Mouse (Mus musculus) liver, postnatal 0 days (tissue): ENCODE measurements around the gene Kdm5a. TPM values are rescaled to one million over a fixed set of nuclear protein-coding genes. Genes with fewer than 3 reads are reported as not detected.
A peak's percentile ranks its signal among the peaks of the same experiment; 100 is the strongest.

ENCODE experiments used
- ATAC-seq: fragments of 200-750 bp; cut with Nextera tagmentation; 2 replicates; pipeline ENCODE4 v1.8.0; 2017; ENCODE audit warnings: mild to moderate bottlenecking, moderate library complexity
- DNase-seq: peaks from one replicate; pipeline ENCODE4 v3.0.0-alpha.2; 2016
- H3K27ac ChIP-seq: fragments of 300-500 bp; sonication (generic); 2 replicates; pipeline ENCODE4 v1.5.1; 2014; ENCODE audit warnings: antibody characterized with exemption, moderate library complexity, mild to moderate bottlenecking, low read depth
- H3K27me3 ChIP-seq: fragments of 300-500 bp; sonication (generic); 2 replicates; pipeline ENCODE4 v1.6.1; 2014; ENCODE audit warnings: low read length, control low read depth, mixed read lengths; ENCODE audit not compliant: insufficient read depth
- H3K36me3 ChIP-seq: fragments of 300-500 bp; sonication (generic); replicated peaks from 2 replicates; pipeline ENCODE4 v1.6.1; 2014; ENCODE audit warnings: mild to moderate bottlenecking, control low read depth, low read length, moderate library complexity, mixed read lengths; ENCODE audit not compliant: insufficient read depth
- H3K4me1 ChIP-seq: fragments of 300-500 bp; sonication (generic); 2 replicates; pipeline ENCODE4 v1.6.1; 2014; ENCODE audit warnings: antibody characterized with exemption, mild to moderate bottlenecking, control low read depth; ENCODE audit not compliant: insufficient read depth
- H3K4me2 ChIP-seq: fragments of 300-500 bp; sonication (generic); 2 replicates; pipeline ENCODE4 v1.6.1; 2014; ENCODE audit warnings: low read depth, mild to moderate bottlenecking, low read length, moderate library complexity, mixed read lengths
- H3K4me3 ChIP-seq: fragments of 300-500 bp; sonication (generic); 2 replicates; pipeline ENCODE4 v1.5.1; 2014; ENCODE audit warnings: low read depth, low read length
- H3K9ac ChIP-seq: fragments of 300-500 bp; sonication (generic); replicated peaks from 2 replicates; pipeline ENCODE4 v1.6.1; 2014; ENCODE audit warnings: mild to moderate bottlenecking, moderate library complexity
- H3K9me3 ChIP-seq: fragments of 300-500 bp; sonication (generic); 2 replicates; pipeline ENCODE4 v1.6.1; 2016; ENCODE audit warnings: mild to moderate bottlenecking, control low read depth, low read length, mixed read lengths
- CTCF ChIP-seq: sonication (generic); IDR thresholded peaks from 2 replicates; pipeline ENCODE4 v1.5.1; 2016; ENCODE audit warnings: antibody characterized with exemption, low read depth
- EP300 ChIP-seq: IDR thresholded peaks from 2 replicates; pipeline ENCODE4 v1.6.1; 2016; ENCODE audit warnings: antibody characterized with exemption, low read depth, mild to moderate bottlenecking
- WGBS: fragments of 180-500 bp; shearing (Covaris S2); extraction: QIAGEN DNeasy Blood & Tissue Kit; methylation state at CpG from one replicate; pipeline ENCODE4 v1.1.7; 2014; ENCODE audit not compliant: insufficient replicate concordance; 5-methylcytosine and 5-hydroxymethylcytosine counted together
- polyA plus RNA-seq: library from polyadenylated mRNA; unstranded; fragments of >200 nt; fragmentation: Nextera tagmentation; extraction: Ambion mirVana; gene quantifications from 2 replicates; pipeline ENCODE4 v1.2.1, GENCODE M21; 2015

Gene Kdm5a
- 12.6 and 16.9 TPM in 2 replicates for polyA plus RNA-seq

GRCm38 (mm10) chr6:120363688-120364522 lies at the start of gene Kdm5a, which contains the start of gene Ccdc77:
Gene Kdm5a, plus strand, starts transcription at chr6:120364124.
Gene Ccdc77, minus strand, starts transcription at chr6:120364374.
- H3K4me3 ChIP-seq, result peak within 1 kb of the TSS; percentile 96
- peak within 1 kb of the TSS; percentile 97 for H3K27ac ChIP-seq
- H3K9ac ChIP-seq, result peak within 1 kb of the TSS; percentile 96
- WGBS, result under 1% methylated on average over 71 of the region's 71 CpGs
- peak within 1 kb of the TSS; percentile 71 for H3K4me2 ChIP-seq
- no peaks in the 10 kb centered on the region for H3K27me3 ChIP-seq
- DNase-seq (peak; percentile 93), ATAC-seq (peak; percentile 96)
- TF ChIP-seq CTCF (peak; percentile 44), EP300 (peak; percentile 79)
- peaks cover 8% of the 10 kb centered on the region; the same call in 1 of the 2 replicates for H3K4me1 ChIP-seq
- H3K36me3 ChIP-seq, result peaks cover 15% of the 10 kb centered on the region
- H3K9me3 ChIP-seq, result no peaks in the 10 kb centered on the region

GRCm38 (mm10) chr6:120318303-120318940 lies 45.5 kb upstream of the Kdm5a start:
- Histone ChIP-seq H3K4me3 (no peak overlapping the region), H3K9me3 (no peaks in the 10 kb centered on the region), H3K4me1 (peaks cover 3% of the 10 kb centered on the region; the same call in 1 of the 2 replicates), H3K4me2 (no peak overlapping the region; the same call in 1 of the 2 replicates), H3K36me3 (no peaks in the 10 kb centered on the region), H3K27me3 (no peaks in the 10 kb centered on the region), H3K27ac (no peak overlapping the region), H3K9ac (no peak overlapping the region)
- DNase-seq (no peak), ATAC-seq (no peak)
- WGBS, result 61% methylated on average over 11 of the region's 11 CpGs
- TF ChIP-seq CTCF, result no peak
- no peak for TF ChIP-seq EP300

DNA sequence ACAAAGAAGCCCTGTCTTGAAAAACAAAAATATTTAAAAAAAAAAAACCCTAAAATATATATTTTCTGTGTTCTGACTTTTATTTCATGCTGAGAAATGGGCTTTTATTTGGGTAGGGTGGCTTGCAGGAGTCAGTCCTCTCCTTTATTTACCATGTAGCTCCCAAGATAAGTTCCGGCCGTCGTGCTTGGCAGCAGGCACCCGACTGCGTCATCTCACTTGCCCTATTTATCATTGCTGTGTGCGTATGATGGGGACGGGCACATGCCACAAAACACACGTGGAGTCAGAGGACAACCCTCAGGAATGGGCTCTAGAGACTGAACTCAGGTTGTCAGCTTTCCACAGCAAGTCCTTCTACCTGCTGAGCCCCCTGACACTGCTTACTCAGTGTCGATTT lies 44.8 kb upstream of the Kdm5a start:
- no peak for DNase-seq
- H3K9me3 ChIP-seq, result no peaks in the 10 kb centered on the region
- no peak for ATAC-seq
- H3K4me1 ChIP-seq, result peaks cover 3% of the 10 kb centered on the region; the same call in 1 of the 2 replicates
- no peaks in the 10 kb centered on the region for H3K36me3 ChIP-seq
- H3K9ac ChIP-seq, result no peak overlapping the region
- WGBS, result 74% methylated on average over 9 of the region's 9 CpGs
- no peak overlapping the region for H3K27ac ChIP-seq
- H3K4me2 ChIP-seq, result no peak overlapping the region
- TF ChIP-seq CTCF (no peak), EP300 (no peak)
- H3K4me3 ChIP-seq, result no peak overlapping the region
- H3K27me3 ChIP-seq, result no peaks in the 10 kb centered on the region

DNA sequence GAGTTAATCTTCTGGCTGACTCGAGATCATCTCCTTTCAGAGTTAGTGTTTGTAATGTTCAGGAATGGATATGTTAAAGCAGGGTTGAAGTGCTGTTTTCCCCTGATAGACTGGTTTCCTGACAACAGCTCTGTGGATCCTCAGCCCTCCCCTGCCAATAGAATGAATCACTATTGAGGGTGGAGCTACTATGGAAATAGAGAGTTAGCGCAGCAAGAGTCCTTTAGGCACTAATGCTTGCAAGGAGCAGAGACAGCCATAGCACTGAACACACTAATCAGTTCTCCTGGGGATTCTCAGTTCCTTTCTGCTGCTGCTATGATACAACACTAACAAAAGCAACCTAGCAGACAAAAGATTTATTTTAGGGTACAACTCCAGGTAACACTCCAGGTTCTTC lies 43.6 kb upstream of the Kdm5a start:
- no peak for DNase-seq
- H3K27me3 ChIP-seq, result no peaks in the 10 kb centered on the region
- ATAC-seq, result no peak
- H3K4me3 ChIP-seq, result no peak overlapping the region
- no peak overlapping the region for H3K27ac ChIP-seq
- H3K4me1 ChIP-seq, result peaks cover 3% of the 10 kb centered on the region; the same call in 1 of the 2 replicates
- 57% methylated on average over 2 of the region's 2 CpGs for WGBS
- TF ChIP-seq EP300 (no peak), CTCF (no peak)
- no peak overlapping the region for H3K4me2 ChIP-seq
- no peak overlapping the region for H3K9ac ChIP-seq
- peaks cover 9% of the 10 kb centered on the region for H3K36me3 ChIP-seq
- H3K9me3 ChIP-seq, result no peaks in the 10 kb centered on the region

DNA sequence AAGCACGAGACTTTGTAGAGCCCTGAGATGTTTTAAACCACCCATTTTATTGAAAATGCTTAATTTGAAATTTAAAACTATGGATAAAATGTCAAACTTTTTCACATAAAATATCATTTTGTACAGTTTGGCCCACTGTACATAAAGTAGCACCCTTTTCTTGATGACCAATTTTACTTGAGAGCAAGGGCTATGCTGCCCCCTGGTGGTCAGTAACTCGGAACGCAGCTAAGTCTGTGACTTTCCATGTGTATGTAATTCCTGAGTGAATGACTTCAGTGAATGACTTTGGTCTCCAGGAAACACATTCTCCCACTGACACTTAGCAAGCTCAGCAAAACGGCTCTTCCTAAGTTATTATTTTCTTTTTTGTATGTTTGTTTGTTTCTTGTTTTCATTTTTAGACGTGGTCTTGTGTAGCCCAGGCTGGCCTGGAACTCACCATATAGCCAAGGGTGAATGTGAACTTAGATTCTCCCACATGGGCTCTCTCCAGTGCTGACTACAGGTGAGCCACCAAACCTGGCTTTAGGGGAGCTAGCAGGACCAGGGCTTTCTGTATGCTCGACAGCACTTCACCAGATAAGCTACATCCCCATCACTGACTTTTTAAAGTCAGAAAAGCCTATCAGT lies 39.5 kb upstream of the Kdm5a start:
- no peak for ATAC-seq
- H3K36me3 ChIP-seq, result peaks cover 26% of the 10 kb centered on the region
- 37% methylated on average over 6 of the region's 6 CpGs for WGBS
- H3K4me2 ChIP-seq, result no peak overlapping the region
- H3K27ac ChIP-seq, result no peak overlapping the region
- DNase-seq, result peak; percentile 70
- no peak overlapping the region for H3K4me3 ChIP-seq
- H3K27me3 ChIP-seq, result no peaks in the 10 kb centered on the region
- peak; percentile 93 for TF ChIP-seq CTCF
- no peak for TF ChIP-seq EP300
- no peaks in the 10 kb centered on the region for H3K4me1 ChIP-seq
- no peak overlapping the region for H3K9ac ChIP-seq
- H3K9me3 ChIP-seq, result no peaks in the 10 kb centered on the region

GRCm38 (mm10) chr6:120332351-120332750 lies 31.6 kb upstream of the Kdm5a start:
- no peak overlapping the region for H3K27ac ChIP-seq
- TF ChIP-seq CTCF (peak; percentile 25; the same call in 1 of the 2 replicates), EP300 (no peak)
- no peak overlapping the region for H3K4me3 ChIP-seq
- H3K9me3 ChIP-seq, result no peaks in the 10 kb centered on the region
- DNase-seq (no peak), ATAC-seq (no peak)
- no peak overlapping the region for H3K4me2 ChIP-seq
- H3K4me1 ChIP-seq, result no peaks in the 10 kb centered on the region
- 76% methylated on average over 2 of the region's 2 CpGs for WGBS
- H3K36me3 ChIP-seq, result peaks cover 70% of the 10 kb centered on the region
- no peaks in the 10 kb centered on the region for H3K27me3 ChIP-seq
- no peak overlapping the region for H3K9ac ChIP-seq
